Mouse (Mus musculus) midbrain, embryonic 13.5 days (tissue): ENCODE results near the gene Pdzd3. TPM values are rescaled to one million over a fixed set of nuclear protein-coding genes. Genes with fewer than 3 reads are reported as not detected.

Experiments
- ATAC-seq: fragments of 200-750 bp; cut with Nextera tagmentation; 2 replicates; pipeline ENCODE4 v1.8.0; 2017; ENCODE audit warnings: mild to moderate bottlenecking, moderate TSS enrichment, moderate library complexity
- H3K27ac ChIP-seq: fragments of 300-500 bp; sonication (generic); 2 replicates; pipeline ENCODE4 v1.5.1; 2015; ENCODE audit warnings: inconsistent platforms, mild to moderate bottlenecking, moderate library complexity
- H3K27me3 ChIP-seq: fragments of 300-500 bp; sonication (generic); 2 replicates; pipeline ENCODE4 v1.6.1; 2015; ENCODE audit warnings: mild to moderate bottlenecking, inconsistent platforms
- H3K36me3 ChIP-seq: fragments of 300-500 bp; sonication (generic); 2 replicates; pipeline ENCODE4 v1.6.1; 2015; ENCODE audit warnings: mild to moderate bottlenecking, inconsistent platforms
- H3K4me1 ChIP-seq: fragments of 300-500 bp; sonication (generic); replicated peaks from 2 replicates; pipeline ENCODE4 v1.6.1; 2015; ENCODE audit warnings: inconsistent platforms
- H3K4me2 ChIP-seq: fragments of 300-500 bp; sonication (generic); replicated peaks from 2 replicates; pipeline ENCODE4 v1.6.1; 2015; ENCODE audit warnings: moderate library complexity, mild to moderate bottlenecking, inconsistent platforms
- H3K4me3 ChIP-seq: fragments of 300-500 bp; sonication (generic); replicated peaks from 2 replicates; pipeline ENCODE4 v1.5.1; 2015; ENCODE audit warnings: mild to moderate bottlenecking, inconsistent platforms
- H3K9ac ChIP-seq: fragments of 300-500 bp; sonication (generic); replicated peaks from 2 replicates; pipeline ENCODE4 v1.6.1; 2015; ENCODE audit warnings: mild to moderate bottlenecking, inconsistent platforms
- H3K9me3 ChIP-seq: fragments of 300-500 bp; sonication (generic); 2 replicates; pipeline ENCODE4 v1.6.1; 2016; ENCODE audit warnings: mild to moderate bottlenecking, inconsistent platforms
- WGBS: fragments of 180-500 bp; shearing (Covaris S2); methylation state at CpG from one replicate; pipeline ENCODE4 v1.1.7; 2015; 5-methylcytosine and 5-hydroxymethylcytosine counted together
- polyA plus RNA-seq: library from polyadenylated mRNA; unstranded; fragments of >200 nt; fragmentation: Nextera tagmentation; extraction: Ambion mirVana; gene quantifications from 2 replicates; pipeline ENCODE4 v1.2.1, GENCODE M21; 2015

The Pdzd3 gene
- polyA plus RNA-seq, 1 experiment from 2014 or later, result 0.48 TPM

DNA sequence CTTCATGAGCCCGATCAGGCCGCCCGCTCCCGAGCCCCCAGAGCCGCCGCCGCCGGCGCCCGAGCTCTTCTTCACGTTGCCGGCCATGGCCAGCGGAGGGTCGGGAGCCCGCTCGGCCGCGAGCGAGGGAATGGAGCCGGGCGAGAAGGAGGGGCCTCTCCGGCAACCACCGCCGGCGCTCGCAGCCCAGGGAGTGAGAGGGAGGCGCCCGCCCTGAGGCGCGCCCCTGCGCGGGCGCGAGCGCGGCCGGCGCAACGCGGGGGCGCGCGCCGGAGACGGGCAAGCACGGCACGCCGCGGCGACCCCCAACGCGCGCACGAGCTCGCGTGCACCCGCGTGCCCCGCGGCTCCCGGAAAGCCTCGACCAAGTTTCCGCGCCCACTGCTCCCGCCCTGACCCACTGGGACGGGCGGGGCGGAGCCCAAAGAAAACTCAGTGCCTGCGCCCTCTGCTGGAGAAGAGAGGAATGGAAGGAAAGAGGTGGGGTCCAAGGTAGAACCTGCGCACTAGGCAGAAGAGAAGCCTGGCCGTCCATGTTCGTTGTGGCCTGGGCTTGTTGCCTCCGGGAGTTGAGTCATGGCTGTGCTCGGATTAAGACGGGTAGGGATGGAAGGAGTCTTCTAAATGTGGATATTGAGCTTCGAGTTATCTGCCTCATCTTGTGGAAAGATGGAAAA is 17.3 kb downstream of the Pdzd3 start, which contains the start of gene Cbl:
Gene Cbl (minus strand): TSS at position 248 of the 677 bp plus-strand sequence.
- WGBS, result under 1% methylated on average over 73 of the region's 76 CpGs
- Histone ChIP-seq H3K4me3 (peak within 1 kb of the TSS; percentile 90), H3K27me3 (no peaks in the 10 kb centered on the region), H3K4me1 (peaks cover 24% of the 10 kb centered on the region), H3K27ac (peak within 1 kb of the TSS; percentile 96), H3K36me3 (no peaks in the 10 kb centered on the region), H3K4me2 (peak within 1 kb of the TSS; percentile 83), H3K9me3 (no peaks in the 10 kb centered on the region), H3K9ac (peak within 1 kb of the TSS; percentile 92)
- ATAC-seq, result peak; percentile 94

- Histone ChIP-seq H3K9me3 (no peaks in the 10 kb centered on the region), H3K36me3 (no peaks in the 10 kb centered on the region), H3K4me2 (peak overlapping the region; percentile 83), H3K4me1 (peaks cover 24% of the 10 kb centered on the region), H3K27me3 (no peaks in the 10 kb centered on the region), H3K4me3 (peak overlapping the region; percentile 90), H3K27ac (peak overlapping the region; percentile 96), H3K9ac (peak overlapping the region; percentile 92)
- ATAC-seq, result peak; percentile 89
- WGBS, result under 1% methylated on average over 40 of the region's 40 CpGs
These were observed 18.1 kb downstream of the Pdzd3 start for GRCm38 (mm10) chr9:44233021-44233801.

DNA sequence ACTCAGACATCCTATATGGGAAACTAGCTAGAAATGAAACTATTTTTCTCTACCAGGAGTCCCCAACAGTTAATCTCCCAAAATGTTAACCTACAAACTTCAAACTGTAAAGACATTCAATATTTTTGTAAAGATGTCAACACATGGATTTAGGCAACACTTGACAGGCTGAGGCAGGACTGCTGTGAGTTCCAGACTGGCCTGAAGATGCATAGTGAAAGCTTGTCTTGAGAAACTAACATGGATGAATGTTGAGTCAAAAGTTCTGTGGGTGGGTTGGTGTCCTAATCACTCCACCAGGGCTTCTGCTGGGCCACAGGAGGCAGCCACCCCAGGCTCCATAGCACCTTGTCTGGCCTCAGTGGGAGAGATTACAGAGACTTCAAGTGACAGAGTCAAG is 19.7 kb downstream of the Pdzd3 start:
- H3K4me2 ChIP-seq, result peak overlapping the region; percentile 83
- H3K4me1 ChIP-seq, result peaks cover 24% of the 10 kb centered on the region
- H3K36me3 ChIP-seq, result no peaks in the 10 kb centered on the region
- H3K27me3 ChIP-seq, result no peaks in the 10 kb centered on the region
- H3K27ac ChIP-seq, result no peak overlapping the region
- peak overlapping the region; percentile 90 for H3K4me3 ChIP-seq
- ATAC-seq, result no peak
- no peak overlapping the region for H3K9ac ChIP-seq
- H3K9me3 ChIP-seq, result no peaks in the 10 kb centered on the region

- H3K9ac ChIP-seq, result no peak overlapping the region
- no peaks in the 10 kb centered on the region for H3K36me3 ChIP-seq
- H3K4me3 ChIP-seq, result no peak overlapping the region
- no peak for ATAC-seq
- WGBS, result 73% methylated on average over 6 of the region's 6 CpGs
- H3K4me2 ChIP-seq, result no peak overlapping the region
- H3K4me1 ChIP-seq, result peaks cover 11% of the 10 kb centered on the region
- H3K27ac ChIP-seq, result no peak overlapping the region
- H3K9me3 ChIP-seq, result no peaks in the 10 kb centered on the region
- H3K27me3 ChIP-seq, result no peaks in the 10 kb centered on the region
These were observed 25.3 kb downstream of the Pdzd3 start for GRCm38 (mm10) chr9:44225993-44226392.

DNA sequence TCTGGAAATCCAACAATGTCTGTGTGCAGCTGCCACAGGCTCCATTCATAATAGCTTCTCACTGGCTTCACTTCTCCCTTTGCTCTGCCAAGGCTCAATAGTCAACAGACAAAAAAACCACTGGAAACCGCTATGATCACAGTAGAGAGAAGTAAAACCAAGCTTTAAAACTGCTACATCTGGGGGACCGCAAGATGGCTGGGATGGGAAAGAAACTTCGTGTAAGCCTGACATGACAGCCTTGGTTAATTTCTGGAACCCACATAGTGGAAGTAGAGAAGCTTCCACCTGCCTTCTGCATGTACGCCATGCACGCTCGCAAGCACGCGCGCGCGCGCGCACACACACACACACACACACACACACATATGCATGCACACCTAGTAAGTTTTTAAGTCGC is 37.7 kb downstream of the Pdzd3 start:
- Histone ChIP-seq H3K27ac (no peak overlapping the region), H3K36me3 (peaks cover 7% of the 10 kb centered on the region; the same call in 1 of the 2 replicates), H3K4me3 (no peak overlapping the region), H3K4me2 (no peak overlapping the region), H3K27me3 (no peaks in the 10 kb centered on the region), H3K9me3 (peaks cover 3% of the 10 kb centered on the region; the same call in 1 of the 2 replicates), H3K9ac (no peak overlapping the region), H3K4me1 (no peaks in the 10 kb centered on the region)
- 97% methylated on average over 14 of the region's 14 CpGs for WGBS
- ATAC-seq, result no peak

GRCm38 (mm10) chr9:44212406-44212805 is 38.9 kb downstream of the Pdzd3 start:
- 95% methylated on average over 4 of the region's 4 CpGs for WGBS
- H3K4me2 ChIP-seq, result no peak overlapping the region
- ATAC-seq, result no peak

DNA sequence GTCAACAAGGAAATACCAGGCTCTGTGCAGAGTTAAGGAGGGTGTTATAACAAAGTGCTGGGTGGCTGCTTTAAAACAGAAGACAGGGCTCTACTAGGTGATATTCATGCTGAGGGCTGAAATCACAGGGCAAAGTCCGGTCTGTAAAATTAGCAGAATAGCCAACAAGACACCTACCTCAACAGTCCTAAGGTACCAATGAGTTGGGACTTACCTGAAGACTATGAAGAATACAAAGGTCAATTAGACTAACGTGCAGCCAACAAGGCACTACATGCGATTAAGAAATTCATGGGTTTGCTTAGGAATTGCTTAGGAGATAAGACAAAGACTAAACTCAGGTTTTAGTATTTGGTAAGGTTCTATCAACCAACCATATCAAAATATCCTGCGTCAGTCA is 41.9 kb downstream of the Pdzd3 start:
- Histone ChIP-seq H3K4me3 (no peak overlapping the region), H3K27ac (no peak overlapping the region), H3K9ac (no peak overlapping the region), H3K4me1 (no peaks in the 10 kb centered on the region), H3K36me3 (peaks cover 7% of the 10 kb centered on the region; the same call in 1 of the 2 replicates), H3K9me3 (peaks cover 3% of the 10 kb centered on the region; the same call in 1 of the 2 replicates), H3K27me3 (no peaks in the 10 kb centered on the region), H3K4me2 (no peak overlapping the region)
- WGBS, result 100% methylated on average over 4 of the region's 4 CpGs
- ATAC-seq, result no peak

More at GRCm38 (mm10) chr9:44212406-44212805, 38.9 kb downstream of the Pdzd3 start:
- Histone ChIP-seq H3K4me3 (no peak overlapping the region), H3K9ac (no peak overlapping the region), H3K27ac (no peak overlapping the region), H3K27me3 (no peaks in the 10 kb centered on the region), H3K4me1 (no peaks in the 10 kb centered on the region), H3K9me3 (peaks cover 3% of the 10 kb centered on the region; the same call in 1 of the 2 replicates), H3K36me3 (peaks cover 7% of the 10 kb centered on the region; the same call in 1 of the 2 replicates)

DNA sequence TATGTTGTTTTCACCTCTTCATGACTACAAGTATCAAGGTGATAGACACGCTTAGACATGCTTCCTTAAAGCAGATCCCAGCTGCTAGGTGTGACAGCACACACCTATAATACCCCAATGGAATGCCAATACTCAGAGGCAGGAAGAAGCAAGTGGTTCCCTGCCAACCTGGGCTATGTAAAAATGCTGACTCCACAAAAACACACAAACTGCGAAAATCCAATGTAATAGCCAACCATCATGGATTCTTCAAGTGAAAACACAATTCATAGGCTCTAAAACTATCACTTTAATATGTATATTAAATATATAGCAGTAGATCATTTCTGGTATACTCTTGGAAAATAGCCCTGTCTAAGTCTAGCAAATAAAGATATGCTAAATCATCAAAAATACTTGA is 43.4 kb downstream of the Pdzd3 start:
- Histone ChIP-seq H3K9me3 (peaks cover 3% of the 10 kb centered on the region; the same call in 1 of the 2 replicates), H3K36me3 (peaks cover 7% of the 10 kb centered on the region; the same call in 1 of the 2 replicates), H3K27ac (no peak overlapping the region), H3K4me1 (no peaks in the 10 kb centered on the region), H3K27me3 (no peaks in the 10 kb centered on the region), H3K9ac (no peak overlapping the region), H3K4me2 (no peak overlapping the region), H3K4me3 (no peak overlapping the region)
- 95% methylated on average over 2 of the region's 2 CpGs for WGBS
- ATAC-seq, result no peak

- H3K4me3 ChIP-seq, result no peak overlapping the region
- H3K27me3 ChIP-seq, result no peaks in the 10 kb centered on the region
- H3K27ac ChIP-seq, result no peak overlapping the region
- WGBS, result 67% methylated on average over 3 of the region's 3 CpGs
- H3K36me3 ChIP-seq, result peaks cover 33% of the 10 kb centered on the region
- no peaks in the 10 kb centered on the region for H3K9me3 ChIP-seq
- no peak for ATAC-seq
- no peaks in the 10 kb centered on the region for H3K4me1 ChIP-seq
- H3K4me2 ChIP-seq, result no peak overlapping the region
- H3K9ac ChIP-seq, result no peak overlapping the region
These were observed 50.8 kb downstream of the Pdzd3 start for GRCm38 (mm10) chr9:44200458-44200857.

GRCm38 (mm10) chr9:44199580-44199979 is 51.7 kb downstream of the Pdzd3 start:
- Histone ChIP-seq H3K9me3 (no peaks in the 10 kb centered on the region), H3K4me3 (no peak overlapping the region), H3K27ac (no peak overlapping the region), H3K9ac (no peak overlapping the region), H3K36me3 (peaks cover 33% of the 10 kb centered on the region), H3K4me2 (no peak overlapping the region), H3K4me1 (no peaks in the 10 kb centered on the region), H3K27me3 (no peaks in the 10 kb centered on the region)
- ATAC-seq, result no peak

DNA sequence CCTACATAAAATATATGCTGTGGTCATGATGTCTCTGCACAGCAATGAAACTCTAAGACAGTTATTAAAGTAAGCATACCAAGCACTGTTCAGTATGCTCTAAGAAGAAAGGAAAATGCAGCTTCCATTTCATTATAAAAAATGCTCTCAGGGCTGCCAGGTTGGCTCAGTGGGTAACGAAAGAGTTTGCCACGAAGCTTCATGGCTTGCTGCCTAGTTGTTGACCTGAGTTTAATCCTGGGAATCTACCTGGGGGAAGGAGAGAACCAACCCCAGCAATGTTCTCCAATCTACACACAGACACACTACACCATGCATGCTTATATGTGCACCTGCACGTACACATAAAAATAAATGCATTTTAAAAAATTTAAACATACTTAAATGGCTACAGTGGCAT is 52.1 kb downstream of the Pdzd3 start:
- Histone ChIP-seq H3K4me2 (no peak overlapping the region), H3K36me3 (peaks cover 33% of the 10 kb centered on the region), H3K9me3 (no peaks in the 10 kb centered on the region), H3K27ac (no peak overlapping the region), H3K27me3 (no peaks in the 10 kb centered on the region), H3K9ac (no peak overlapping the region), H3K4me1 (no peaks in the 10 kb centered on the region), H3K4me3 (no peak overlapping the region)
- WGBS, result 93% methylated on average over 3 of the region's 3 CpGs
- no peak for ATAC-seq
